Mouse (Mus musculus) ovary, adult 10 weeks (tissue): Measurements from ENCODE around the gene Abcd4. TPM values are rescaled to one million over a fixed set of nuclear protein-coding genes. Genes with fewer than 3 reads are reported as not detected.

Experiments used
- polyA plus RNA-seq: library from polyadenylated mRNA; stranded (reverse); fragments of 350-450 nt; fragmentation: Illumina TruSeq; extraction: RNeasy Lipid Tissue Mini Kit (QIAGEN cat#74804); gene quantifications from one replicate; pipeline ENCODE4 v1.2.3, GENCODE M21; 2014

Gene Abcd4
- 1.6 TPM for polyA plus RNA-seq

DNA sequence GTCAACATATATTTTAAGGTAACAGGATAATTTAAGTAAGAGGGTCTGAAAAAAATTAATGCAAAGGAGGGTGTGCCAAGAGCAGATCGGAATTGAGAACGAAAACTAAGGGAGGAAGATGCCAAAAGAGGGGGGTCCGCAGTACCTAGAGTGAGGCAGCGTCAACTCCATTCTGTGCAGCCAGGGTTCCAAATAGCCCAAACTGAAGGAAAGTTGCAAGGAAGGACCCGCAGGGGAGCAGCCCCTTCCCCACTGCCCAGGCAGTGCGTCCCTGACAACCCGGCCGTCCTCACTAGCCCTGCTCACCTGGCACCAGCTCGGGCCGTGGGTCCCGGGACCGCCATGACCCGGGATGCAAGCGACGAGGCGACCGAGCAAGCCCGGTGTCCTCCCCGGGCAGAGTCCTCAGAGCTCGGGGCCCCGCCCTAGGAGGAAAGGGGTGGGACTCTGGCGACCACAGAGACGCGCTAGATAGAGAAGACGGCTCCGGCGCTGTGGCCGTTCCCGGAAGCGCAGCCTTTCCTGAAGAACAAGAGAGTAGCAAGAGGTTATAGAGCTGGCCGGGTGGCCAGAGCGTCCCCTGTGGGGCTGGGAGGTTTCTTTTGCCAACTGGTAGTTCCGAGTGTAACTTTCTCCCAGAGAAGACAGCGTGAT lies at the start of gene Abcd4:
Gene Abcd4 (minus strand): TSS at position 437 of the 654 bp plus-strand sequence.

DNA sequence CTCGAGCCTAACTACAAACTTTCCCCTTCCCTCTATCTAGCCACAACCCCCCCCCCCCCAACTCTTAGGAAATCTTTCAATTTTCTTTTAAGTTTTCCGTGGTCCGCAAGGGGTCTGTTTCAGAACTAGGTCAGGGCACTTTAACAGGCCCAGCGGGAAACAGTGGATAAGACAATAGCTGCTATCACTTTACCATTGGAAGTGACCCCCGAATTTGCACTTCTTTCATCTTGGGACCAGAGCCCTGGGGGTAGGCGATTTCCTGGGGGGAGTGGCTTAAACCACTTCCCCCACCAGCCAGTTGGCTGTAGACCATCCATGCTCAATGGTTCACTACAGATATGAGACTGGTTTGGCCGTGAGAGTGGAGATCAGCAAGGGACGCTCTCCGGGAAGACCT lies 23.4 kb upstream of the Abcd4 start, which contains the start of gene Vrtn:
Gene Vrtn (plus strand): TSS at position 366 of the 400 bp plus-strand sequence.

DNA sequence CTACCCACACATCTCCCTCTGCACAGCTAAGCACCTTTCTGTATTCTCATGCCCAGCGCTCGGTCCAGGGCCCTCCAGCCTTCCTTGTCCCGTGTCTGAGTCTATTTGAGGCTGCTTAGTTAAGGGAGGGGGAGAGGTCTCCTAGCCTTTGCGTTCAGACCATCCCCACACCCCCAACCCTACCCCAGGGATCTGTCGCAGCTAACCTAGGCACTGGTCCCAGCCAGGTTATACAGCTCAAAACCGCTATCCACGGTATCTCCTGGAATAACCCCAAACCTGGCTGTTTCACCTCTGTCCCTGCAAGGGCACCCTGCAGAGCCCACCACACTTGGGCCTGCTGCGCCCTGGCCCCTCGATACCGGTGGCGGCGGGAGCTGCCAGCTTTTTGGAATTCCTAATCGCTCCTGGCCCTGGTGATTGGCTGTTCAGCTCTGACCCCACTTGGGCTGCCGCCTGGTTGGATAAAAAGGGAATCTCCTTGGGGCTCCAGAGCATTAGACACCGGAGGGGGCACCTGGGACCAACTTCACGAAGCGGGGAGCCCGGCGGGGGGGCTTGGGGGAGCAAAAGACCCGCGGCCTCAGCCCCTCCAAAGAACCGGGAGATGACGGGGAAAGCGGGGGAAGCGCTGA lies 47.8 kb downstream of the Abcd4 start, which contains the start of gene Vsx2:
Gene Vsx2 (plus strand): TSS at position 427 of the 635 bp plus-strand sequence.

Other genes with a start within 250 kb of the Abcd4 start
- 30.4 TPM for gene Entpd5, start 208.4 kb downstream of the Abcd4 start, polyA plus RNA-seq
- gene Bbof1, start 208.3 kb downstream of the Abcd4 start, polyA plus RNA-seq: 17.8 TPM
- gene Rnf113a2, start 200.2 kb downstream of the Abcd4 start, polyA plus RNA-seq: 10.6 TPM
- 228 TPM for gene Aldh6a1, start 166.4 kb downstream of the Abcd4 start, polyA plus RNA-seq
- 23.8 TPM for gene Lin52, start 166.0 kb downstream of the Abcd4 start, polyA plus RNA-seq
- gene Vsx2, start 47.7 kb downstream of the Abcd4 start, polyA plus RNA-seq: not detected
- 0.97 TPM for gene Vrtn, start 23.6 kb upstream of the Abcd4 start, polyA plus RNA-seq
- not detected for gene Syndig1l, start 81.4 kb upstream of the Abcd4 start, polyA plus RNA-seq
- 32.0 TPM for gene Npc2, start 155.7 kb upstream of the Abcd4 start, polyA plus RNA-seq
- gene Isca2, start 155.8 kb upstream of the Abcd4 start, polyA plus RNA-seq: 80.7 TPM